Mouse (Mus musculus): ENCODE measurements around the gene Mapkap1.
A peak's percentile ranks its signal among the peaks of the same experiment; 100 is the strongest.
"Not testable (repeated sequence)": the region's sequence is repeated elsewhere in the genome, so short reads cannot be mapped to it uniquely, and the experiment has no call there.

Mapkap1 gene

GRCm38 (mm10) chr2:34431701-34432372, 25.3 kb downstream of the Mapkap1 start:
- no peak for DNase-seq (ENCODE audit: extremely low read depth, insufficient read length, low spot score)

- DNase-seq (ENCODE audit: extremely low read depth, insufficient read length, low spot score) = not testable (repeated sequence)
Observed at GRCm38 (mm10) chr2:34432887-34433286, 26.3 kb downstream of the Mapkap1 start.

GRCm38 (mm10) chr2:34436321-34436720, 29.8 kb downstream of the Mapkap1 start:
- no peak for DNase-seq (ENCODE audit: extremely low read depth, insufficient read length, low spot score)

- DNase-seq (ENCODE audit: extremely low read depth, insufficient read length, low spot score) = no peak
Observed at GRCm38 (mm10) chr2:34448756-34449155, 42.2 kb downstream of the Mapkap1 start.

- DNase-seq (ENCODE audit: extremely low read depth, insufficient read length, low spot score) = no peak
Observed at GRCm38 (mm10) chr2:34462490-34462889, 55.9 kb downstream of the Mapkap1 start.

- DNase-seq (ENCODE audit: extremely low read depth, insufficient read length, low spot score) = peak; percentile 22
Observed at GRCm38 (mm10) chr2:34468559-34469141, 62.1 kb downstream of the Mapkap1 start.

GRCm38 (mm10) chr2:34469324-34469723, 62.8 kb downstream of the Mapkap1 start:
- DNase-seq (ENCODE audit: extremely low read depth, insufficient read length, low spot score) = no peak

- DNase-seq (ENCODE audit: extremely low read depth, insufficient read length, low spot score) = no peak
Observed at GRCm38 (mm10) chr2:34473775-34474174, 67.2 kb downstream of the Mapkap1 start.

- DNase-seq (ENCODE audit: extremely low read depth, insufficient read length, low spot score) = no peak
Observed at GRCm38 (mm10) chr2:34481401-34481800, 74.8 kb downstream of the Mapkap1 start.

GRCm38 (mm10) chr2:34482102-34482501, 75.5 kb downstream of the Mapkap1 start:
- no peak for DNase-seq (ENCODE audit: extremely low read depth, insufficient read length, low spot score)

- DNase-seq (ENCODE audit: extremely low read depth, insufficient read length, low spot score) = no peak
Observed at GRCm38 (mm10) chr2:34482531-34482930, 76.0 kb downstream of the Mapkap1 start.

GRCm38 (mm10) chr2:34487281-34487680, 80.7 kb downstream of the Mapkap1 start:
- DNase-seq (ENCODE audit: extremely low read depth, insufficient read length, low spot score) = no peak

- no peak for DNase-seq (ENCODE audit: extremely low read depth, insufficient read length, low spot score)
Observed at GRCm38 (mm10) chr2:34503975-34504730, 97.6 kb downstream of the Mapkap1 start.

- not testable (repeated sequence) for DNase-seq (ENCODE audit: extremely low read depth, insufficient read length, low spot score)
Observed at GRCm38 (mm10) chr2:34506162-34506561, 99.6 kb downstream of the Mapkap1 start.

GRCm38 (mm10) chr2:34509856-34510255, 103.3 kb downstream of the Mapkap1 start:
- no peak for DNase-seq (ENCODE audit: extremely low read depth, insufficient read length, low spot score)

GRCm38 (mm10) chr2:34515263-34515662, 108.7 kb downstream of the Mapkap1 start:
- no peak for DNase-seq (ENCODE audit: extremely low read depth, insufficient read length, low spot score)

GRCm38 (mm10) chr2:34518083-34518482, 111.5 kb downstream of the Mapkap1 start:
- no peak for DNase-seq (ENCODE audit: extremely low read depth, insufficient read length, low spot score)

GRCm38 (mm10) chr2:34518526-34518925, 112.0 kb downstream of the Mapkap1 start:
- no peak for DNase-seq (ENCODE audit: extremely low read depth, insufficient read length, low spot score)

- no peak for DNase-seq (ENCODE audit: extremely low read depth, insufficient read length, low spot score)
Observed at GRCm38 (mm10) chr2:34519525-34519924, 113.0 kb downstream of the Mapkap1 start.

- DNase-seq (ENCODE audit: extremely low read depth, insufficient read length, low spot score) = no peak
Observed at GRCm38 (mm10) chr2:34521384-34521783, 114.8 kb downstream of the Mapkap1 start.

- DNase-seq (ENCODE audit: extremely low read depth, insufficient read length, low spot score) = no peak
Observed at GRCm38 (mm10) chr2:34526527-34527371, 120.2 kb downstream of the Mapkap1 start.
